Mouse (Mus musculus) G1E-ER4 (cell line): ENCODE data around the gene Syt3. TPM values are rescaled to one million over a fixed set of nuclear protein-coding genes. Genes with fewer than 3 reads are reported as not detected.

Experiments used
- GATA1 ChIP-seq: IDR thresholded peaks from one replicate; pipeline ENCODE4 v1.8.0; 2012; ENCODE audit warnings: low read length, inconsistent platforms
- polyA plus RNA-seq: library from polyadenylated mRNA; stranded (reverse); fragments of >175 nt; gene quantifications from 2 replicates; pipeline ENCODE4 v1.2.3, GENCODE M21; 2012

The Syt3 gene
- polyA plus RNA-seq, 1 experiment, result not detected

DNA sequence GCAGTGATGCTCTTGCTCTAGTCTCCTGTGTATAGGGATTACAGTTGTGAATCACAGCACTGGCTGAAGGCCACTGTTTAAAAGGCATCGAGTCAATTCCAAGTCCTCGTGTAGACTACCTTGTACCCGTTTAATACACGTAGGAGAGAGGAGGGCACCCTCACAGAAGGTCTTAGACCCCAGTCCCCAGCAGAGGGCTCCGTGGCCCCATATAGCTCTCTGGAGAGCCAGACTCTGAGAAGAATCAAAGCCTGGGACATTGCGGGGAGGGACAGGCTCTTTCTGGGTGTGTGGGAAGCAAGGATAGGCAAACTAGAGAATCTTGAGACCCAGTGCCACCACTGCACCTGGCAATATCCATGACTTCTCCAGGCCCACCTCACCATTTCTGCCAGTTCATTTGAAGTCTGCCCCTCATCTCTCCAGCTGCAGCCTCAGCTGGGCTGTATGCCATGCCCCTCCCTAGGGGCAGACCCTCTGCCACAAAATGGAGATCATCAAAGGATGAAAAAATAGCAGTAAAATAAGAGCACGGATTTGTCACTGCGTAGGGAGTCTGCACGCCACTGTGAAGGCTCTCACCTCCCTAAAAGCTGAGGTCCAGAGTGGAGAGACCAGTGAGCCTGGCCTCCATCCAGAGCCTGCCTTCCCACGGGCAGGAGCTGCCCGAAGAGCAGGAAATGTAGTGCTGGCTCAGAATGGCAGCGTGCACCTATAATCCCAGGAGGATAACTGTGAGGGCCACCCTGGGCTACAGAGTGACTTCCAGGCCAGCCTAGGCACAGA, 62.4 kb downstream of the Syt3 start:
- TF ChIP-seq GATA1, result no peak

Other genes with a start within 250 kb of the Syt3 start
- gene Klk1b16, start 247.3 kb upstream of the Syt3 start, polyA plus RNA-seq, result not detected in 2 replicates
- not detected in 2 replicates for gene Klk1b24, start 195.9 kb upstream of the Syt3 start, polyA plus RNA-seq
- not detected in 2 replicates for gene Klk1b3, start 185.9 kb upstream of the Syt3 start, polyA plus RNA-seq
- not detected in 2 replicates for gene Klk1b4, start 176.7 kb upstream of the Syt3 start, polyA plus RNA-seq
- not detected in 2 replicates for gene Klk1b5, start 168.2 kb upstream of the Syt3 start, polyA plus RNA-seq
- not detected in 2 replicates for gene Klk1, start 158.7 kb upstream of the Syt3 start, polyA plus RNA-seq
- gene Gm36864, start 147.9 kb upstream of the Syt3 start, polyA plus RNA-seq, result not detected in 2 replicates
- 0.13 and 0.17 TPM in 2 replicates for gene 1700028J19Rik, start 137.4 kb upstream of the Syt3 start, polyA plus RNA-seq
- 379 and 401 TPM in 2 replicates for gene 2410002F23Rik, start 137.4 kb upstream of the Syt3 start, polyA plus RNA-seq
- not detected in 2 replicates for gene Acp4, start 126.7 kb upstream of the Syt3 start, polyA plus RNA-seq
- not detected in 2 replicates for gene Gm15517, start 122.7 kb upstream of the Syt3 start, polyA plus RNA-seq
- 2.8 and 3.2 TPM in 2 replicates for gene Clec11a, start 77.2 kb upstream of the Syt3 start, polyA plus RNA-seq
- 1.6 and 1.8 TPM in 2 replicates for gene Shank1, start 73.8 kb upstream of the Syt3 start, polyA plus RNA-seq
- 0.64 and 0.79 TPM in 2 replicates for gene 1700008O03Rik, start 1.7 kb downstream of the Syt3 start, polyA plus RNA-seq
- gene Lrrc4b, start 44.9 kb downstream of the Syt3 start, polyA plus RNA-seq, result not detected in 2 replicates
- gene Aspdh, start 81.3 kb downstream of the Syt3 start, polyA plus RNA-seq, result not detected in 2 replicates
- 125 and 164 TPM in 2 replicates for gene Josd2, start 83.9 kb downstream of the Syt3 start, polyA plus RNA-seq
- gene Emc10, start 112.4 kb downstream of the Syt3 start, polyA plus RNA-seq, result 345 and 359 TPM in 2 replicates
- gene Fam71e1, start 112.5 kb downstream of the Syt3 start, polyA plus RNA-seq, result 10.9 and 18.1 TPM in 2 replicates
- not detected in 2 replicates for gene Mybpc2, start 140.6 kb downstream of the Syt3 start, polyA plus RNA-seq
- gene Spib, start 148.0 kb downstream of the Syt3 start, polyA plus RNA-seq, result 0.32 and 0.33 TPM in 2 replicates
- 344 and 399 TPM in 2 replicates for gene Pold1, start 164.7 kb downstream of the Syt3 start, polyA plus RNA-seq
- 298 and 371 TPM in 2 replicates for gene Nr1h2, start 169.8 kb downstream of the Syt3 start, polyA plus RNA-seq
- 0.14 and 0.28 TPM in 2 replicates for gene Napsa, start 188.3 kb downstream of the Syt3 start, polyA plus RNA-seq
- gene Kcnc3, start 206.6 kb downstream of the Syt3 start, polyA plus RNA-seq, result 0.02 TPM in 2 replicates